Mouse (Mus musculus) forebrain, postnatal 0 days (tissue): ENCODE measurements around the gene Prkcsh. TPM values are rescaled to one million over a fixed set of nuclear protein-coding genes. Genes with fewer than 3 reads are reported as not detected.

Experiments used
- ATAC-seq: fragments of 200-750 bp; cut with Nextera tagmentation; 2 replicates; pipeline ENCODE4 v1.8.0; 2017; ENCODE audit warnings: mild to moderate bottlenecking, moderate library complexity
- DNase-seq: peaks from one replicate; pipeline ENCODE4 v3.0.0-alpha.2; 2015
- H3K27ac ChIP-seq: fragments of 300-500 bp; sonication (generic); 2 replicates; pipeline ENCODE4 v1.5.1; 2014; ENCODE audit warnings: low read depth, mild to moderate bottlenecking, antibody characterized with exemption, low read length, moderate library complexity, mixed read lengths
- H3K27me3 ChIP-seq: fragments of 300-500 bp; sonication (generic); 2 replicates; pipeline ENCODE4 v1.6.1; 2014; ENCODE audit warnings: mild to moderate bottlenecking, low read length, mixed read lengths; ENCODE audit not compliant: insufficient read depth
- H3K36me3 ChIP-seq: fragments of 300-500 bp; sonication (generic); 2 replicates; pipeline ENCODE4 v1.6.1; 2014; ENCODE audit warnings: mild to moderate bottlenecking, moderate library complexity; ENCODE audit not compliant: insufficient read depth
- H3K4me1 ChIP-seq: fragments of 300-500 bp; sonication (generic); 2 replicates; pipeline ENCODE4 v1.6.1; 2014; ENCODE audit warnings: antibody characterized with exemption; ENCODE audit not compliant: insufficient read depth
- H3K4me2 ChIP-seq: fragments of 300-500 bp; sonication (generic); 2 replicates; pipeline ENCODE4 v1.6.1; 2014; ENCODE audit warnings: low read depth, mild to moderate bottlenecking, moderate library complexity
- H3K4me3 ChIP-seq: fragments of 300-500 bp; sonication (generic); 2 replicates; pipeline ENCODE4 v1.5.1; 2014; ENCODE audit warnings: low read depth, low read length, mixed read lengths
- H3K9ac ChIP-seq: fragments of 300-500 bp; sonication (generic); 2 replicates; pipeline ENCODE4 v1.6.1; 2014; ENCODE audit warnings: mild to moderate bottlenecking
- H3K9me3 ChIP-seq: fragments of 300-500 bp; sonication (generic); 2 replicates; pipeline ENCODE4 v1.6.1; 2016; ENCODE audit warnings: low read length
- CTCF ChIP-seq: sonication (generic); IDR thresholded peaks from 2 replicates; pipeline ENCODE4 v1.5.1; 2016; ENCODE audit warnings: antibody characterized with exemption, control low read depth, low read depth
- WGBS: fragments of 180-500 bp; shearing (Covaris S2); extraction: QIAGEN DNeasy Blood & Tissue Kit; methylation state at CpG from one replicate; pipeline ENCODE4 v1.1.7; 2014; 5-methylcytosine and 5-hydroxymethylcytosine counted together
- polyA plus RNA-seq: library from polyadenylated mRNA; unstranded; fragments of >200 nt; fragmentation: Nextera tagmentation; extraction: Ambion mirVana; gene quantifications from 2 replicates; pipeline ENCODE4 v1.2.1, GENCODE M21; 2015
- total RNA-seq: library from RNA; depleted of rRNA; stranded (reverse); fragments of >200 nt; gene quantifications from 2 replicates; pipeline ENCODE4 v1.2.3, GENCODE M21; 2014

The Prkcsh gene
- total and polyA plus RNA-seq, 2 experiments from 2014 or later, result 67.4 to 86.5 TPM

- Histone ChIP-seq H3K4me2 (no peak overlapping the region), H3K9ac (no peak overlapping the region), H3K27me3 (peaks cover 25% of the 10 kb centered on the region), H3K27ac (no peak overlapping the region), H3K9me3 (no peaks in the 10 kb centered on the region), H3K36me3 (no peaks in the 10 kb centered on the region; the same call in 1 of the 2 replicates), H3K4me3 (no peak overlapping the region), H3K4me1 (peaks cover 16% of the 10 kb centered on the region)
- ATAC-seq, result no peak
- 89% methylated on average over 7 of the region's 7 CpGs for WGBS
- TF ChIP-seq CTCF, result no peak
- no peak for DNase-seq
These were observed 43.4 kb upstream of the Prkcsh start for GRCm38 (mm10) chr9:21959244-21959643.

GRCm38 (mm10) chr9:21960135-21960534 lies 42.5 kb upstream of the Prkcsh start:
- Histone ChIP-seq H3K27ac (no peak overlapping the region), H3K4me2 (no peak overlapping the region), H3K36me3 (no peaks in the 10 kb centered on the region; the same call in 1 of the 2 replicates), H3K9me3 (no peaks in the 10 kb centered on the region), H3K4me1 (peaks cover 9% of the 10 kb centered on the region; the same call in 1 of the 2 replicates), H3K9ac (no peak overlapping the region), H3K27me3 (peaks cover 25% of the 10 kb centered on the region), H3K4me3 (no peak overlapping the region)
- DNase-seq (no peak), ATAC-seq (no peak)
- TF ChIP-seq CTCF, result no peak
- WGBS, result 52% methylated on average over 9 of the region's 9 CpGs

GRCm38 (mm10) chr9:21960558-21961208 lies 41.9 kb upstream of the Prkcsh start:
- no peak overlapping the region for H3K27ac ChIP-seq
- no peak for TF ChIP-seq CTCF
- WGBS, result 14% methylated on average over 26 of the region's 26 CpGs
- no peak for ATAC-seq
- peaks cover 25% of the 10 kb centered on the region for H3K27me3 ChIP-seq
- no peak overlapping the region for H3K9ac ChIP-seq
- no peak for DNase-seq
- no peaks in the 10 kb centered on the region for H3K9me3 ChIP-seq
- H3K36me3 ChIP-seq, result no peaks in the 10 kb centered on the region; the same call in 1 of the 2 replicates
- H3K4me2 ChIP-seq, result no peak overlapping the region
- no peak overlapping the region for H3K4me3 ChIP-seq
- peaks cover 8% of the 10 kb centered on the region; the same call in 1 of the 2 replicates for H3K4me1 ChIP-seq

GRCm38 (mm10) chr9:21961366-21961980 lies 41.1 kb upstream of the Prkcsh start:
- Histone ChIP-seq H3K4me1 (peaks cover 5% of the 10 kb centered on the region; the same call in 1 of the 2 replicates), H3K4me2 (peak overlapping the region; percentile 72), H3K9me3 (no peaks in the 10 kb centered on the region), H3K27me3 (peaks cover 25% of the 10 kb centered on the region), H3K4me3 (peak overlapping the region; percentile 38), H3K27ac (no peak overlapping the region), H3K36me3 (no peaks in the 10 kb centered on the region; the same call in 1 of the 2 replicates), H3K9ac (no peak overlapping the region)
- WGBS, result 1% methylated on average over 35 of the region's 35 CpGs
- TF ChIP-seq CTCF, result no peak
- no peak for DNase-seq
- ATAC-seq, result no peak

GRCm38 (mm10) chr9:21962010-21962409 lies 40.6 kb upstream of the Prkcsh start:
- DNase-seq (no peak), ATAC-seq (peak; percentile 35; the same call in 1 of the 2 replicates)
- TF ChIP-seq CTCF, result no peak
- 0 out of 2 replicates have a peak, but pooled peaks cover 4% of the 10 kb centered on the region for H3K4me1 ChIP-seq
- no peaks in the 10 kb centered on the region for H3K9me3 ChIP-seq
- peak overlapping the region; percentile 22 for H3K9ac ChIP-seq
- H3K4me3 ChIP-seq, result peak overlapping the region; percentile 38
- WGBS, result under 1% methylated on average over 15 of the region's 15 CpGs
- no peak overlapping the region for H3K27ac ChIP-seq
- peaks cover 25% of the 10 kb centered on the region for H3K27me3 ChIP-seq
- H3K4me2 ChIP-seq, result peak overlapping the region; percentile 72
- H3K36me3 ChIP-seq, result no peaks in the 10 kb centered on the region; the same call in 1 of the 2 replicates

- H3K9ac ChIP-seq, result peak overlapping the region; percentile 22; the same call in 1 of the 2 replicates
- H3K4me2 ChIP-seq, result peak overlapping the region; percentile 72
- H3K4me1 ChIP-seq, result 0 out of 2 replicates have a peak, but pooled peaks cover 4% of the 10 kb centered on the region
- ATAC-seq (peak; percentile 86), DNase-seq (peak; percentile 62)
- 4% methylated on average over 34 of the region's 34 CpGs for WGBS
- no peaks in the 10 kb centered on the region; the same call in 1 of the 2 replicates for H3K36me3 ChIP-seq
- peak; percentile 41 for TF ChIP-seq CTCF
- no peaks in the 10 kb centered on the region for H3K9me3 ChIP-seq
- peak overlapping the region; percentile 38 for H3K4me3 ChIP-seq
- no peak overlapping the region for H3K27ac ChIP-seq
- peaks cover 25% of the 10 kb centered on the region for H3K27me3 ChIP-seq
These were observed 40.1 kb upstream of the Prkcsh start for GRCm38 (mm10) chr9:21962416-21963059.
